Mouse (Mus musculus) midbrain, postnatal 0 days (tissue): ENCODE measurements around the gene E330021D16Rik. TPM values are rescaled to one million over a fixed set of nuclear protein-coding genes. Genes with fewer than 3 reads are reported as not detected.

ENCODE experiments used
- ATAC-seq: fragments of 200-750 bp; cut with Nextera tagmentation; 2 replicates; pipeline ENCODE4 v1.8.0; 2017; ENCODE audit warnings: moderate number of reproducible peaks, mild to moderate bottlenecking, moderate TSS enrichment, moderate library complexity; ENCODE audit not compliant: low FRiP score
- DNase-seq: peaks from one replicate; pipeline ENCODE4 v3.0.0-alpha.2; 2015; ENCODE audit warnings: low spot score
- H3K27ac ChIP-seq: fragments of 300-500 bp; sonication (generic); 2 replicates; pipeline ENCODE4 v1.5.1; 2014; ENCODE audit warnings: low read depth, mild to moderate bottlenecking, low read length, mixed read lengths
- H3K27me3 ChIP-seq: fragments of 300-500 bp; sonication (generic); 2 replicates; pipeline ENCODE4 v1.6.1; 2014; ENCODE audit warnings: low read length, control low read depth, mixed read lengths; ENCODE audit not compliant: insufficient read depth
- H3K36me3 ChIP-seq: fragments of 300-500 bp; sonication (generic); 2 replicates; pipeline ENCODE4 v1.6.1; 2014; ENCODE audit warnings: low read length, control low read depth, mixed read lengths; ENCODE audit not compliant: insufficient read depth
- H3K4me1 ChIP-seq: fragments of 300-500 bp; sonication (generic); 2 replicates; pipeline ENCODE4 v1.6.1; 2014; ENCODE audit warnings: mild to moderate bottlenecking, control low read depth, antibody characterized with exemption, low read length, mixed read lengths; ENCODE audit not compliant: insufficient read depth
- H3K4me2 ChIP-seq: fragments of 300-500 bp; sonication (generic); 2 replicates; pipeline ENCODE4 v1.6.1; 2014; ENCODE audit warnings: low read depth, mild to moderate bottlenecking, low read length, mixed read lengths; ENCODE audit not compliant: poor library complexity, severe bottlenecking
- H3K4me3 ChIP-seq: fragments of 300-500 bp; sonication (generic); 2 replicates; pipeline ENCODE4 v1.5.1; 2014; ENCODE audit warnings: low read depth, mild to moderate bottlenecking, low read length, moderate library complexity
- H3K9ac ChIP-seq: fragments of 300-500 bp; sonication (generic); replicated peaks from 2 replicates; pipeline ENCODE4 v1.6.1; 2014; ENCODE audit warnings: mild to moderate bottlenecking, low read length, moderate library complexity, mixed read lengths; ENCODE audit not compliant: poor library complexity, severe bottlenecking
- H3K9me3 ChIP-seq: fragments of 300-500 bp; sonication (generic); 2 replicates; pipeline ENCODE4 v1.6.1; 2016; ENCODE audit warnings: low read length, control low read depth
- CTCF ChIP-seq: IDR thresholded peaks from 2 replicates; pipeline ENCODE4 v1.5.1; 2016; ENCODE audit warnings: antibody characterized with exemption, mild to moderate bottlenecking
- WGBS: fragments of 180-500 bp; shearing (Covaris S2); extraction: QIAGEN DNeasy Blood & Tissue Kit; methylation state at CpG from one replicate; pipeline ENCODE4 v1.1.7; 2014; 5-methylcytosine and 5-hydroxymethylcytosine counted together
- polyA plus RNA-seq: library from polyadenylated mRNA; unstranded; fragments of >200 nt; fragmentation: Nextera tagmentation; extraction: Ambion mirVana; gene quantifications from 2 replicates; pipeline ENCODE4 v1.2.1, GENCODE M21; 2015
- total RNA-seq: library from RNA; depleted of rRNA; stranded (reverse); fragments of >200 nt; gene quantifications from 2 replicates; pipeline ENCODE4 v1.2.3, GENCODE M21; 2014

The E330021D16Rik gene
- total and polyA plus RNA-seq, 2 experiments from 2014 or later: not detected

DNA sequence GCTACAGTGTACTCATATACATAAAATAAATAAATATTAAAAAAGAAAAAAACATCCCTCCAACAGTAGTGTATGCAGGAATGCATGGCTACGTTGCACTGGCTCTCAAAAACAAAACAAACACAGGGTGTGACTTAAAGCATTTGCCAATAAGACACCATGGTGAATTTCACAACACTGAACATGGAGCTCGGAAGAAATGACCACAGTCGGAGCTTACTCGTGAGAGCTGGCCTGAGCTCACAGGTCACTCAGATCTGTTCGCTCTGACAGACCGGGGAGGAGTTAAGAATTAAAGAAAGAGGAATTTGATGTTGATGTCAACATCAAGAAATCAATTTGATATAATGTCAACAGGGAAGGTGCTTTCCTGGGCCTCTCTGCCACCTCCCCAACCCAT, 18.2 kb upstream of the E330021D16Rik start:
- H3K4me3 ChIP-seq: no peak overlapping the region
- H3K9me3 ChIP-seq: no peaks in the 10 kb centered on the region
- no peak for TF ChIP-seq CTCF
- no peak overlapping the region for H3K27ac ChIP-seq
- no peak overlapping the region for H3K9ac ChIP-seq
- DNase-seq: no peak
- no peaks in the 10 kb centered on the region for H3K27me3 ChIP-seq
- WGBS: 92% methylated on average over 6 of the region's 6 CpGs
- ATAC-seq: no peak
- no peaks in the 10 kb centered on the region for H3K4me1 ChIP-seq
- no peak overlapping the region for H3K4me2 ChIP-seq
- no peaks in the 10 kb centered on the region for H3K36me3 ChIP-seq

DNA sequence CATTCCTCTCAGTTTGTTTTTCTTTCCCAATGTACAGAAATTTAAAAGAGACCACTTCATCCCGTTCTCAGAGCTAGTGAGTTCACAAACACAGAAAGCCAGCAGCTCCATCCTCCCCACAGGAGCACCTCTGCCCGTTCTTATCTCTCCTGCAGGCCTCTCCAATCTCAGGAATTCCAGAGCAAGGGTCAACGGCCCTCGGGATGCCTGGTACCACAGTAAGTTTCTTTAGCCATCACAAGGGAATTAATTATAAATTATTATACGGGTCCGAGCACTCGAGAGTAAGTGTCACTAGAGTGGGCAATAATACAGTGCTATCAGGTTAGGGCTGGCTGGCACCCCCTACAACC, 16.5 kb upstream of the E330021D16Rik start:
- 56% methylated on average over 7 of the region's 7 CpGs for WGBS

DNA sequence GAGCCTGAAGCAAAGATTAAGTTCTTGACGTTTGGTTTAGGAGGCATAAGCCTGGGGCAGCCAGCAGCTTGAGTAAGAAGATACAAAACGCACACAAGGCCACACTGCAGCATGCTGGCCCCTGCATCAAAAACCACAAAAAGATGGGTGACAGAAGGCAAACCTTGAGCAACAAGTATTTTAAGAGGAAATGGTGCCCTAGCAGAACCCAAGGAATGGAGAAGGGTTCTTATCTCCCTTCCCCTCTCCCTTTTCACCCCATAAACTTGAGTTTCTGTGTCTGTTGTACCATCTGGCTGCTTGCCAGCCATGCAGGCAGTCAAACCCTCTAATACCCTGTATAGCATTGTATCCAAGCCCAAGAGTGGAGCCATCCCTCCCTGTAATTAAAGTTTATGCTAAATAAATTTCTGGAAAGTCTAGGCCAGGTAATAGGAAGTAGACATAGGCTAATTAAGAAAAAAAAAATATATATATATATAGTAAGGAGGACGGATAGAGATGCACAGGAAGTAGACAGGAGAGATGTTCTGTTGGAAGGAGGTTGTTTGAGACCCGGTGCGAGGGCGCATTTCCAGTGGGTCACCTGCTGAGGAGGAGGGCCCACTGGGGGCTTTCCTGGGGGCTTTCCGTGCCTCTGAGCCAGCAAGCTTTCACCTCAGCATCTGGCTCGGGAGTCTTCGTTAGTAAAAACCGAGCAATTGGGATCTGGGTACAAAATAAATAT, 16.0 kb upstream of the E330021D16Rik start:
- no peak for DNase-seq
- 64% methylated on average over 10 of the region's 10 CpGs for WGBS
- TF ChIP-seq CTCF: no peak

More for the DNA sequence above, 16.5 kb upstream of the E330021D16Rik start:
- Histone ChIP-seq H3K36me3 (no peaks in the 10 kb centered on the region), H3K4me3 (no peak overlapping the region), H3K27me3 (no peaks in the 10 kb centered on the region), H3K27ac (no peak overlapping the region), H3K9me3 (no peaks in the 10 kb centered on the region), H3K4me2 (no peak overlapping the region), H3K4me1 (no peaks in the 10 kb centered on the region), H3K9ac (no peak overlapping the region)
- TF ChIP-seq CTCF: no peak
- DNase-seq: no peak
- no peak for ATAC-seq

DNA sequence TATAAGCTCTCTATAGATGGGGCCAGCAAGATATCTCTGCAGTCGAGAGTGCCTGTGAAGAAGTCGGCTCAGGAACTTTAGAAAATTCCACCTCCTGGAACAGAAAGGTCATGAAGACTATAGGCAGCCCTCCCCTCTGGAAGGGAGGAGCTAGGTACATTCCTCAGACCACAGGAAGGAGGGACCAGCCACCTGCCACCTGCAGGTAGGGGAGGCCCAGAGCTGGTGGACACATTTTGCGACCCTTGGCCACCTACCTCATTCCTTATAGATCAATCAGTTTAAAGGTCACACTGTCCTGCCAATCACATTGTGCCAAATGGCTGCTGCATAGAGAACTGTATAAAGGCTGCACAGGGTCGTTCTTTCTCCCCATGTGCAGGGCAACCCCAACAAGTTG, 14.1 kb upstream of the E330021D16Rik start:
- 60% methylated on average over 4 of the region's 4 CpGs for WGBS
- H3K27me3 ChIP-seq: no peaks in the 10 kb centered on the region
- DNase-seq: no peak
- H3K27ac ChIP-seq: no peak overlapping the region
- H3K4me3 ChIP-seq: no peak overlapping the region
- no peaks in the 10 kb centered on the region for H3K36me3 ChIP-seq
- no peak for ATAC-seq
- no peak overlapping the region for H3K4me2 ChIP-seq
- H3K9me3 ChIP-seq: no peaks in the 10 kb centered on the region
- H3K9ac ChIP-seq: no peak overlapping the region
- no peaks in the 10 kb centered on the region for H3K4me1 ChIP-seq
- TF ChIP-seq CTCF: no peak

More for the DNA sequence above, 16.0 kb upstream of the E330021D16Rik start:
- H3K9ac ChIP-seq: no peak overlapping the region
- no peaks in the 10 kb centered on the region for H3K4me1 ChIP-seq
- no peaks in the 10 kb centered on the region for H3K27me3 ChIP-seq
- H3K9me3 ChIP-seq: no peaks in the 10 kb centered on the region
- H3K36me3 ChIP-seq: no peaks in the 10 kb centered on the region
- no peak overlapping the region for H3K4me3 ChIP-seq
- no peak overlapping the region for H3K4me2 ChIP-seq
- no peak overlapping the region for H3K27ac ChIP-seq
- no peak for ATAC-seq

DNA sequence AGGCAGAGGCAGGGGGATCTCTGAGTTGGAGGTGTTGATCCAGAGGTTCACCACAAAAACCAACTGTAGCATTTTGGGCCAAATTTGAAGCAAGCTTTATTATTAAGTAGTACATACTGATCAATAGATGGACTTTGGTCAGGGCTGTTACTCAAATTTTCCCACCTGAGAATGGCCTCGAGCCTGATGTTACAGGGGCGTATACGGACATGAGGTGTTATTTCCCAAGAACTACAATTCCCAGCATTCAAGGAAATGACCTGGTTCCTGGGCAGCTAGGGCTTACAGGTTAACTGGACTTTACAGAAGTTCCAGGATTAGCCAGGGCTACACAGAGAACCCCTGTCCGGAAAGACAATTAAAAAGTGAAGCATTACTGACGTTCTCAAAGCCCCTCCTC, 13.0 kb upstream of the E330021D16Rik start:
- Histone ChIP-seq H3K4me3 (no peak overlapping the region), H3K4me2 (no peak overlapping the region), H3K36me3 (no peaks in the 10 kb centered on the region), H3K27ac (no peak overlapping the region), H3K9me3 (no peaks in the 10 kb centered on the region), H3K27me3 (no peaks in the 10 kb centered on the region), H3K9ac (no peak overlapping the region), H3K4me1 (no peaks in the 10 kb centered on the region)
- ATAC-seq: no peak
- 90% methylated on average over 5 of the region's 5 CpGs for WGBS
- TF ChIP-seq CTCF: no peak
- DNase-seq: no peak

DNA sequence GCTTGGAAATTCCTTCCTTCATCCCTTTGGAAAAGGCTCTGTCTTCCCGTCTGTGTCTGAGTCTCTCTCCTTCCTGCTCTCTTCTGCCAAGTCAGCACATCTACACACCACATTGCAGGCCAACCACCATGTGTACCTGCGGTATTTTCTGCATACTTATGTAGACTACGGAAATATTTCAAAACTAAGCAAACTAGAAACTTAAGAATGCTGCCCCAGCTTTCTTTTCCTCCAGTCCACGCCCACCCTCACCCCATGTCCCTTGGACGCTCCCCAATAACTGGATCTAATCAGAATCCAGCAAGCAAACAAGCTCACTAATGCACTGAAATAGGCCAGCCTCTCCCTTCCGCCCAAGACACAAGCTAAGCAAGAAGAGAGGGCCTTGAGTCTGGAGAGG, 11.9 kb upstream of the E330021D16Rik start:
- Histone ChIP-seq H3K4me1 (no peaks in the 10 kb centered on the region), H3K4me2 (no peak overlapping the region), H3K36me3 (no peaks in the 10 kb centered on the region), H3K9ac (no peak overlapping the region), H3K9me3 (no peaks in the 10 kb centered on the region), H3K4me3 (no peak overlapping the region), H3K27ac (no peak overlapping the region), H3K27me3 (no peaks in the 10 kb centered on the region)
- WGBS: 87% methylated on average over 6 of the region's 6 CpGs
- DNase-seq (no peak), ATAC-seq (no peak)
- no peak for TF ChIP-seq CTCF
